Mouse (Mus musculus) frontal cortex, adult 2 months (tissue): Measurements from ENCODE around the gene Cyp3a11. TPM values are rescaled to one million over a fixed set of nuclear protein-coding genes. Genes with fewer than 3 reads are reported as not detected.
"Not testable (repeated sequence)": the region's sequence is repeated elsewhere in the genome, so short reads cannot be mapped to it uniquely, and the experiment has no call there.

Source experiments
- DNase-seq, 2 experiments: peaks; one replicate each; pipeline ENCODE4 v3.0.0; 2022; ENCODE audit warnings: low spot score in 1 of 2; ENCODE audit errors: extremely low spot score in 1 of 2
- polyA plus RNA-seq: library from polyadenylated mRNA; depleted of rRNA; stranded (reverse); fragments of >200 nt; gene quantifications from 2 replicates; pipeline ENCODE4 v1.2.3, GENCODE M21; 2012; rRNA removed

The Cyp3a11 gene
- not detected in 2 replicates for polyA plus RNA-seq

DNA sequence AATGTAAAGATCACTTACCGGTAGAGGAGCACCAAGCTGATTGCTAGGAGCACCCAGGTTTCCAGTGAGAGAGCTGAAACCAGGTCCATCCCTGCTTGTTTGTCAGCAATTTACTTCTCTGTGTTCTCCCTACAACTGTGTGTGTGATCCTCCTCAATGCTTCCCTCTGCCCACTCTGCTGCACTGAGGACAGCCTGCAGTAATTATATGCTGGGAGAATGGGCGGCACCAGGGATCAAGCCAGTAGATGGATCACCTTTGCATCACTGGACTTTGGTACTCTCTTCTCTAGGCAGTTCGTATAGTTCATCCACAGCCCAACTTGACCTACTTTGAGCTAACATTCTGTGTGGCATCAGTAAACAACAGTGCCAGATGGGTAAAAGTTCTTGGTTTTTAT is at the start of gene Cyp3a11:
Cyp3a11 (minus strand) TSS at position 277 of the 400 bp plus-strand sequence.
- DNase-seq: no peak

DNA sequence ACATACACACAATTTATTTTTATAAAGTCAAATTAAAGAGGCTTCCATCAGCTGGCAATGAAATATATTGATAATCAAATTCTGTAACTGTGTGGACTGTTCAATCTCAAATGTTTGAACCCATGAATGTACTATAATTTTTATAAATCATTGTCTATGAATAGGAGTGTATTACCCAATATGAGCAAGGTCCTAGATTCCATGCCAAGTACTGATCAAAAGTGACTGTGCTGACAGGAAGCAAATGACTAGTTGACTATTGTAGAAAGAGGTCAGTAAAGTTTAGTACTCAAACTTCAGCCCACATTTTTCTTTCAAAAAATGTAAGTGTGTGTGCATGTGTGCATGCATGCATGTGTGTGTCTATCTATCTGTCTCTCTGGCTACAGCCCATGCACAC is 33.1 kb upstream of the Cyp3a11 start:
- DNase-seq: no peak

DNA sequence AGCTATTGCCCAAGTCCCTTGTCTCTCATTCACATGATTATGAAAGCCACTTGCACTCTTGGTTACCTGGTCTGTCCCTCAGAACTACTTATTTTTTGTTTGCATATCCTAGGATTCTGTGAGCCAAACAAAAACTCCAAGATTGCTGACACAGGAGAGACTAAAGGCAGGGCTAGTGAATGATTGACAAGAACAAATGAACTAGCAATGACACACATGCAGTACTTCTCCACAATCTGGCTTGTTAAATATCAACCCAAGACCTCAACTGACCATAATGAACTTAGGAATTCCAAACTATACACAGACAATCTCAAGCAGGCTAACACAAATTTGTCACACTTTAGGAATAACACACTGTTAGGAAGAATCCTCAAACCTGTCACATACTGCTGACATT is 32.0 kb upstream of the Cyp3a11 start:
- DNase-seq: no peak

DNA sequence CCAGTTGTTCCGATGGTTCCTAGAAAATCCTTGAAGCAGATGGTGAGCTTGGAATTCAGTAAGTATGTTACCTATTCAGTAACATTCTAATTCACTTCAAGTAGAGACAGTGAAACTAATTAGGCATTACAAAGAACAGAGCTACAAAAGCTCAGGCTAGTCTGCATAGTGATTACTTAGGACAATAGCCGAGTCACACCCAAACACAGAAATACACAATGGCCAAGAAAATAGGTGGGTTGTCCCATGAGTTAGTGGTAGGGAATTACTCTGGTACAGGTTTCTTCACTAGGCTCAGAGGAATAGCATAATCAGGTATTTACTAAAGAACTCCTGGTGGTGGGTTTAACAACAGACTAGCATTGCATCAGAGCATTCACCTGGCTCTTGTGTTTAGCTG is 27.2 kb upstream of the Cyp3a11 start:
- DNase-seq: not testable (repeated sequence)

DNA sequence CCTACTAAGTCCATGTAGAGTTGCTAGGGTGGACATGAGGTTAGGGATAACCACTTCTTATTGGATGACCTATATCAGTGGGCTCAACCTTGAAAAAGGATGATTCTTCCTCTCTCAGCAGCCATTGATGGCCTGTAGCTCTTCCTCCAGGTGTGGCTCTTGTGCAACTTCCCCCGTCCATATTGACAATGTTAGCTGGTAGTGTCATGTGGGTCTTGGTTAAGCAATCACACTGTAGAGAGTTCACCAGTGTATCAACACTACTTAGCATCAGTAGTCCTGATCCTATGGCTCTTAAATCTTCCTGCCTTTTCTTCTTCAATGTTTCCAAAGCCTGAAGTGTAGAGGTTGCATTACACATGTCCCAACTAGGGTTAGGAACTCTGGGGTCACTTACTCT is 24.8 kb upstream of the Cyp3a11 start:
- no peak for DNase-seq

DNA sequence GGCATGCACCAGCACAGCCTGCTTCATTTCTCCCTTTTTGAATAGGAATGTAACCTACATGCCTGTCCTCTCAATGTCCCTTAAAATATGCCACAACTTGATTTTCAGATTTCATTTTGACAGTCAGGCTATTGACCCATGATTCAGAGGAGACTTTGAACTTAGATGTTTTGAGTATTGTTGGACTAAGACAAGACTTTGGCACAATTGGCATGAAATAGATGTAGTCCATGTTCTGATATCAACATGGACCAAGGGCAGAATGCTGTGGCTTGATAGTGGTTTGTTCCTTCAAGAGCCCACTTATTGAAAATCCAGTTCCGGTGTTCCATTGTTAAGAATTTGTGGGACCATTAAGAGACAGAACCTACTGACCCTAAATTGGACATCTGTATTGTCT is 23.6 kb upstream of the Cyp3a11 start:
- no peak for DNase-seq

DNA sequence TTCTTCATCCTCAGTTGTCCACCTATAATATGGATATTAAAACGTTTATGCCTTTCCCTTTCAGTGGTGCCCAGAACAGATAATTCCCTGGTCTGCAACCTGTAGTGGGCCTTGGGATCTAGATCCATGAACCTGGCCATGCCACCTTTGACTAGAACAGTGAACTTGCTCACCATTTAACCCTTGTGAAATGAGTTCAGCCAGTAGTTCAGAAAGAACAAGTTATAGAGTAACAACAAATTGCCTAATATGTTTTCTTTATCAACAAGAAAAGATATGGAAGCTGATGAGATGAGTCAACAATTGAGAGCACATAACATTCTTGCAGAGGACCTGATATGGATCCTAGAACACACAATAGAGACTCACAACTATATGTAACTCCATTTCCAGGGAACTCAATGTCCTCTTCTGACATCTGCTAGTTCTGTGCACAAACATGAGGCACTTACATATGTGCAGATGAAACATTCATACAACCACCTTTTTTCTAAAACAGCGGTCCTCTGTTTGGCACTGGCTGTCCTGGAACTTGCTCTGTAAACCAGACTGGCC is 20.7 kb upstream of the Cyp3a11 start:
- no peak for DNase-seq

DNA sequence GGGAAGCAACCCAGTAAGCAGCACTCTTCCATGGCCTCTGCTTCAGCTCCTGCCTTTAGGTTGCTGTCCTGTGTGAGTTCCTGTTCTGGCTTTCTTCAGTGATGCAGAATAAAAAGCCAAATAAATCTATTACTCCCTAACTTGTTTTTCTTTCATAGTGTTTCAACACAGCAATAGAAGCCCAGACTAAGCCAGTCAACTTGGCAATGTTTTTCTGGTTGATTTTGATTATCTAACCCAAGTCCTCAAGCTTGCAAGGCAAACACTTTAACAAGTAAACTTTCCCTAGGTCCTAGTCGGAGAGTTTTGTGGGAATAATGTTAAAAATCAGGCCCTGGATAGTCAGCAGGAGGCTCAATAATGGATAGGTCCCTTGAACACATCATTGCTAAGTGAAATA is 17.5 kb upstream of the Cyp3a11 start:
- DNase-seq: no peak

DNA sequence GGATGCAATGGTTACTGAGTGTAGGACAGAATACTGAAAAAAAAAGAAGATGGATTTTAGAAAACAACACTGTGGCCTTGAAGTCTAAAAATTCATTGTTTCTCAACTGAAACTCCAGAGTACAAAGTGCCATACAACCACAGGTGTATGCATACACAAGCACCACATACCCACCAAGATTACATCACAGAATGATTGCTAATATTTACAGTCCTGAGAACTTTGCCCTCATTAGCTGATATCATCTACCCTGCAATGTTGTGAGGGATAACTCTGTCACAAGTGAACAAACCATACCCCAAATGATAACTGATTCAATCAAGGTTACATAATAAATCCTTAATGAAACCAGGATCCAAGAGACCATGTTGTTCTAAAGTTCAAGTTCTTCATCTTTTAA is 1.4 kb upstream of the Cyp3a11 start:
- no peak for DNase-seq

DNA sequence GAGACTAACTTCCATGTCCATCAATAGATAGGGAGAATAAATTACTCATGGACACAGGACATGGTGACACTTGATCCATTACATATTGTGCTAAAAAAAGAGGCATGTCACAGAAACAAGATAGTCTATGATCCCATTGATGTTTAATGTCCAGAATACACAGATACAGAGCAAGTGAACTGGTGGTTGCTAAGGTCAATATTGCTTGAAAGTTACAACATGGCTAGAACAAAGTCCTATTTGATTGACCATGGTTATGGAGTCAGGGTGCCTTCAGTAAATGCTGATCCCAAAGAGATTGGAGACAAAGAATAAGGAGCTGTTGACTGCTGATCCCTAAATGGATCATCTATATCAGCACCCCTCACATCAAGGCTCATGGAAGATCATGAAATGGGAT is 12.3 kb downstream of the Cyp3a11 start:
- DNase-seq: not testable (repeated sequence)

DNA sequence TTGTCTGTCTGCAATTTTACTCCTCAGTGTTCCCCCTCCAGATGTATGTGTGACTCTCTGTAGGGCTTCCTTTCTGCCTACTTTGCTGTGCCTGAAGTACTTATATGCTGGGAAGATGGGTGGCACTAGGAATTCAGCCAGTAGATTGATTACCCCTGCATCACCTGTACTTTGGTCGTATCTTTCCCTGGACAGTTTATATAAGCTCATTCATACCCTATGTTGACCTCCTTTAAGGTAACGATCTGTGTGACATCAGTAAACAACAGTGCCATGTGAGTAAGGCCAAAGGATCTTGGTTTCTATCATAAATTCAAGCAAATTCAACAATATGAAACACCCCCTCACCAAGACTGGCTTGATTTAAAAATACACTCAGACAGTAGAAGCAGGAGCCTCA is 74.0 kb downstream of the Cyp3a11 start, which contains the start of gene Cyp3a44:
Cyp3a44 (minus strand) TSS at position 79 of the 400 bp plus-strand sequence.
- not testable (repeated sequence) for DNase-seq

Other genes with a start within 250 kb of the Cyp3a11 start
- not detected in 2 replicates for gene Cyp3a41a, start 159.8 kb downstream of the Cyp3a11 start, polyA plus RNA-seq
- not detected in 2 replicates for gene Cyp3a44, start 74.1 kb downstream of the Cyp3a11 start, polyA plus RNA-seq
- not detected in 2 replicates for gene Cyp3a25, start 129.7 kb upstream of the Cyp3a11 start, polyA plus RNA-seq
- not detected in 2 replicates for gene Cyp3a59, start 199.3 kb upstream of the Cyp3a11 start, polyA plus RNA-seq